Mouse (Mus musculus): ENCODE data around the gene Gm21190. TPM values are rescaled to one million over a fixed set of nuclear protein-coding genes. Genes with fewer than 3 reads are reported as not detected.
"Not testable (repeated sequence)": the region's sequence is repeated elsewhere in the genome, so short reads cannot be mapped to it uniquely, and the experiment has no call there.

Gm21190 gene
- total RNA-seq (2014; rRNA removed) (not detected in 2 replicates), polyA plus RNA-seq (2015; fragmentation: Nextera tagmentation; extraction: Ambion mirVana) (not detected in 2 replicates)

DNA sequence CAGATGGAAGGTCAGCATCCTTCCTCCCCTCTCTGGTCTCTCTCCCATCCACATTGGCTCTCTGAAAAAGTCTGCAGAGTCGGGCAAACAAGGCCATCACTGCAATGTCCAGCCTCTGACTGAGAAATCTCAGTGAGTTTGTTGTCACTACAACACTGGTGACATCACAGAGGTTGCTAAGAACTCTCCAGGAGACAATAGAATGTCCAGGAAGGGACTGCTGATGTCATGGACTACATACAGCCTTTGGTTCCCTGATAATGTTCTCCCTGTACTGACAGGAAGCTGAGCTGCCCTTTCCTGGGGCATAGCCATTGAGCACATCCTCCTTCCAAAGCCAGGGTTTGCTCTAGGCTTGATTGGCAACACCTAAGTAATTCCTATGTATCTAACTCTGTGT, at the start of gene Gm21190:
Gene Gm21190 (minus strand): TSS at position 101 of the 400 bp plus-strand sequence.
- no CpG with 5 or more reads among the region's 1 CpGs for WGBS
- not testable (repeated sequence) for ATAC-seq

DNA sequence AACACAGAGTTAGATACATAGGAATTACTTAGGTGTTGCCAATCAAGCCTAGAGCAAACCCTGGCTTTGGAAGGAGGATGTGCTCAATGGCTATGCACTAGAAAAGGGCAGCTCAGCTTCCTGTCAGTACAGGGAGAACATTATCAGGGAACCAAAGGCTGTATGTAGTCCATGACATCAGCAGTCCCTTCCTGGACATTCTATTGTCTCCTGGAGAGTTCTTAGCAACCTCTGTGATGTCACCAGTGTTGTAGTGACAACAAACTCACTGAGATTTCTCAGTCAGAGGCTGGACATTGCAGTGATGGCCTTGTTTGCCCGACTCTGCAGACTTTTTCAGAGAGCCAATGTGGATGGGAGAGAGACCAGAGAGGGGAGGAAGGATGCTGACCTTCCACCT, 48.0 kb upstream of the Gm21190 start, which contains the start of gene Gm21083:
Gene Gm21083 (plus strand): TSS at position 301 of the 400 bp plus-strand sequence.
- not testable (repeated sequence) for ATAC-seq; H3K4me2 ChIP-seq (ENCODE audit: low read depth); H3K9ac ChIP-seq; H3K27me3 ChIP-seq (ENCODE audit: insufficient read depth, low read length); H3K9me3 ChIP-seq (ENCODE audit: low read length); H3K36me3 ChIP-seq (ENCODE audit: insufficient read depth); H3K4me1 ChIP-seq (ENCODE audit: insufficient read depth); H3K27ac ChIP-seq (ENCODE audit: low read depth, low read length); H3K4me3 ChIP-seq (ENCODE audit: low read depth, low read length); DNase-seq
- WGBS = no CpG with 5 or more reads among the region's 1 CpGs

More for the DNA sequence above, at the start of gene Gm21190:
- H3K27me3 ChIP-seq (ENCODE audit: insufficient read depth, low read length); H3K4me3 ChIP-seq (ENCODE audit: low read depth, low read length); H3K4me2 ChIP-seq (ENCODE audit: low read depth); H3K4me1 ChIP-seq (ENCODE audit: insufficient read depth); H3K9ac ChIP-seq; DNase-seq; H3K36me3 ChIP-seq (ENCODE audit: insufficient read depth); H3K27ac ChIP-seq (ENCODE audit: low read depth, low read length): not testable (repeated sequence)
- peaks cover 11% of the 10 kb centered on the region for H3K9me3 ChIP-seq (ENCODE audit: low read length)

DNA sequence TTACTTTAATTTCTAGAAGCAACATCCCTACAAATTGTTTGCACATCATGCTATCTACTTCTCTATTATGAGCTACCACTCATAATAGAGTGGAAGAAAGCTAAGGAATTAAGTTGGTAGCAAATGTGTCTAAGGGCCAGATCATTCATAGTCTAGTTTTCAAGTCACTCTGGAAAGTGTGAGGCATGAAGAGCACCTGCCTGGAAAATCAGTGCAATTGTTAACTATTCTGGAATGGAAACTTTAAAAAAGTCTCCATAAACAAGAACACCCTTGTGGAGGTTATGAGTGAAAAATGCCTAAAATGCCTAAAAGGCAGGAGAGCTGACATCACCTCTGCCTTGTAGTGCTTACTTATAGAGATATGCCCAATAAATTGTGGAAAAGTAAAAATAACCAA, 44.7 kb upstream of the Gm21190 start:
- not testable (repeated sequence) for H3K9ac ChIP-seq; H3K4me1 ChIP-seq (ENCODE audit: insufficient read depth); H3K27me3 ChIP-seq (ENCODE audit: insufficient read depth, low read length); H3K9me3 ChIP-seq (ENCODE audit: low read length); ATAC-seq; H3K36me3 ChIP-seq (ENCODE audit: insufficient read depth); H3K4me3 ChIP-seq (ENCODE audit: low read depth, low read length); H3K27ac ChIP-seq (ENCODE audit: low read depth, low read length); H3K4me2 ChIP-seq (ENCODE audit: low read depth); DNase-seq

- H3K9ac ChIP-seq; H3K27ac ChIP-seq (ENCODE audit: low read depth, low read length); H3K4me1 ChIP-seq (ENCODE audit: insufficient read depth); DNase-seq; ATAC-seq; H3K4me2 ChIP-seq (ENCODE audit: low read depth); H3K36me3 ChIP-seq (ENCODE audit: insufficient read depth); H3K27me3 ChIP-seq (ENCODE audit: insufficient read depth, low read length); H3K4me3 ChIP-seq (ENCODE audit: low read depth, low read length); H3K9me3 ChIP-seq (ENCODE audit: low read length): not testable (repeated sequence)
- WGBS = 80% methylated on average over 3 of the region's 3 CpGs
Observed at GRCm38 (mm10) chr5:15561425-15562264, 32.6 kb upstream of the Gm21190 start.

DNA sequence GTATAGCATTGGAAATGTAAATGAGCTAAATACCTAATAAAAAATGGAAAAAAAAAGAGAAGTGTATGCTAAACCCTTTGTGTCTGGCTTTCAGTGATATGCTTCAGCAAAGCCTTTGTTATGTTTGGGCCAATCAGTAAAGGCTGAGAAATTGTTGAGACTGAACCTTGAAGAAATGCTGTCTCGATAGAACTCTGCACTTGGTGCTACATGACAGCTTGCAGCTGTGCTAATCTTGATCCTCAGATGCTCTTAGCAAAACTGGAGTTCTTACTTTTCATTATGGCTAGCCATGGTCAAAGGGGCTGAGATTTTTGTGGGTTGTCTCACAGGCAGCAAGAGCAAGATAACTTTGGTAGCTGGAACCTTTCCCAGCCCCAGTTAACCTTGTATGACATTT, 29.6 kb upstream of the Gm21190 start:
- ATAC-seq, H3K9ac ChIP-seq: not testable (repeated sequence)
- 70% methylated on average over 1 of the region's 1 CpGs for WGBS

DNA sequence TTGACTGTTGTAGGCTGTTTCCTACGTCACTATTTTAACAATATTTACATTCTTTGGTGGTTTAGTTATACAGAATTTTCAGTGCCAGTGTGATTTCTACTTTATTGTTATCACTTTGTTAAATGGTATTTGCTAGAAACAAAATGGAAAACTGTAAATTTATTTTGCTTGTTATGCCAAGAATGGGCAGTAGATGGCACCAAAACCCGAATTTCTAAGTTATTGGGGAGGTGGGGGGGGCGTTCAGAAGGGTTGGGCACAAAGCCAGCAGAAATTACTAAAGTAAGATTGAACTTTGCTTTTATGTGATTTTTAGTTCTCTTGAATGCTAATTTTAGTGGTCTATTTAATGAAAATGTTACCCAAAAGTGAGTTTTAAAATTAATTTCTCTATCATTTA, 20.6 kb upstream of the Gm21190 start:
- H3K4me1 ChIP-seq (ENCODE audit: insufficient read depth); H3K27me3 ChIP-seq (ENCODE audit: insufficient read depth, low read length); H3K4me3 ChIP-seq (ENCODE audit: low read depth, low read length); H3K27ac ChIP-seq (ENCODE audit: low read depth, low read length); H3K4me2 ChIP-seq (ENCODE audit: low read depth); H3K36me3 ChIP-seq (ENCODE audit: insufficient read depth); H3K9me3 ChIP-seq (ENCODE audit: low read length); H3K9ac ChIP-seq; ATAC-seq: not testable (repeated sequence)
- 15% methylated on average over 3 of the region's 3 CpGs for WGBS
- peak; percentile 51 for DNase-seq
- TF ChIP-seq CTCF (IDR thresholded peaks at IDR 0.05; ENCODE audit: low read depth) = peak; percentile 48

More for the DNA sequence above, 29.6 kb upstream of the Gm21190 start:
- not testable (repeated sequence) for H3K4me1 ChIP-seq (ENCODE audit: insufficient read depth); H3K36me3 ChIP-seq (ENCODE audit: insufficient read depth); H3K9me3 ChIP-seq (ENCODE audit: low read length); H3K27ac ChIP-seq (ENCODE audit: low read depth, low read length); H3K4me3 ChIP-seq (ENCODE audit: low read depth, low read length); DNase-seq; H3K4me2 ChIP-seq (ENCODE audit: low read depth); H3K27me3 ChIP-seq (ENCODE audit: insufficient read depth, low read length)

DNA sequence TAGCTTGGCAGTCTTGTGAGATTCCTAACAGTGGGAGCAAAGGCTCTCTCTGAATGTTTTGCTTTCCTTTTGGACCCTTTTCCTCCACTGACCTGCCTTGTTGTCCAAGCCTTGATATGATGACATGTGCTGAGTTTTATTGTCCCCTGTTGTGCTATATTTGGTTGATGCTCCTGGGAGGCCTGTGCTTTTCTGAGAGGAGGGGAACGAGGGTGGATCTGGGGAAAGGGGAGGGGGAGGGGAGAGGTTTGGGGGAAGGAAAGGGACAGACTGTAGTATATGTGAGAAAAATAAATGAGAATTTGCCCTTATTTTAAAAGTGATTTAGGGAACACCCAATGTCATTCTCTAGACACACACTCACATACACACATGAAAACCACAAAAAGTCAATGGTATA, 20.1 kb upstream of the Gm21190 start:
- H3K9me3 ChIP-seq (ENCODE audit: low read length); ATAC-seq; DNase-seq; H3K9ac ChIP-seq; H3K4me3 ChIP-seq (ENCODE audit: low read depth, low read length); H3K27ac ChIP-seq (ENCODE audit: low read depth, low read length); H3K36me3 ChIP-seq (ENCODE audit: insufficient read depth); H3K27me3 ChIP-seq (ENCODE audit: insufficient read depth, low read length); H3K4me2 ChIP-seq (ENCODE audit: low read depth); H3K4me1 ChIP-seq (ENCODE audit: insufficient read depth): not testable (repeated sequence)
- WGBS = 47% methylated on average over 1 of the region's 1 CpGs

- H3K4me3 ChIP-seq (ENCODE audit: low read depth, low read length); H3K4me1 ChIP-seq (ENCODE audit: insufficient read depth); H3K4me2 ChIP-seq (ENCODE audit: low read depth); DNase-seq; H3K9me3 ChIP-seq (ENCODE audit: low read length); H3K27me3 ChIP-seq (ENCODE audit: insufficient read depth, low read length); H3K36me3 ChIP-seq (ENCODE audit: insufficient read depth); H3K27ac ChIP-seq (ENCODE audit: low read depth, low read length); ATAC-seq; H3K9ac ChIP-seq: not testable (repeated sequence)
- WGBS = 79% methylated on average over 6 of the region's 6 CpGs
Observed at GRCm38 (mm10) chr5:15548642-15549041, 19.6 kb upstream of the Gm21190 start.

- peaks cover 16% of the 10 kb centered on the region; the same call in 1 of the 2 replicates for H3K9me3 ChIP-seq (ENCODE audit: low read length)
- H3K27ac ChIP-seq (ENCODE audit: low read depth, low read length); H3K4me3 ChIP-seq (ENCODE audit: low read depth, low read length); ATAC-seq; H3K36me3 ChIP-seq (ENCODE audit: insufficient read depth); H3K27me3 ChIP-seq (ENCODE audit: insufficient read depth, low read length); H3K9ac ChIP-seq; H3K4me1 ChIP-seq (ENCODE audit: insufficient read depth); H3K4me2 ChIP-seq (ENCODE audit: low read depth); DNase-seq: not testable (repeated sequence)
Observed at GRCm38 (mm10) chr5:15522470-15522869, 6.6 kb downstream of the Gm21190 start.

DNA sequence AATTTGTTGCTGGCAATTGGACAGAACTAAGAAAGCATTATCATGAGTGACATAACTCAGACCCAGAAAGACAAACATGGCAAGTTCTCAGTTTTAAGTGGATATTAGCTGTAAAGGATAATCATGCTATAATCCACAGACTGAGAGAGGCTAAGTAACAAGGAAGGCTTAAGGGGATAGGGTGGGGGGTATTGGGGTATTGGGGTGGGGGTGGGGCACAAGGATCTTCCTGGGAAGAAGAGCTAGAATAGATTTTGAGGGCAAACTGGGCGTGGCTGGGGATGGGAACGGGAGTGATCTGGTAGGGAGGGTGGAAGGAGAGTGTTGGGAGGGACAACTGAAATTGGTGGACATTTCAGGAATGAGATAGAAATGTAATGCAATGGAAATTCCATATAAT, 7.0 kb downstream of the Gm21190 start:
- WGBS = 37% methylated on average over 2 of the region's 2 CpGs
- H3K4me3 ChIP-seq (ENCODE audit: low read depth, low read length); H3K36me3 ChIP-seq (ENCODE audit: insufficient read depth); H3K27me3 ChIP-seq (ENCODE audit: insufficient read depth, low read length); H3K27ac ChIP-seq (ENCODE audit: low read depth, low read length); ATAC-seq; H3K4me1 ChIP-seq (ENCODE audit: insufficient read depth); DNase-seq; H3K9ac ChIP-seq; H3K4me2 ChIP-seq (ENCODE audit: low read depth): not testable (repeated sequence)
- peaks cover 16% of the 10 kb centered on the region; the same call in 1 of the 2 replicates for H3K9me3 ChIP-seq (ENCODE audit: low read length)
